Mouse (Mus musculus) WW6 (cell line): ENCODE measurements around the gene Kcnh7.

Source experiments
- DNase-seq: peaks from one replicate; pipeline ENCODE4 v3.0.0-alpha.2; 2013; ENCODE audit warnings: low read depth, low spot score

The Kcnh7 gene

DNA sequence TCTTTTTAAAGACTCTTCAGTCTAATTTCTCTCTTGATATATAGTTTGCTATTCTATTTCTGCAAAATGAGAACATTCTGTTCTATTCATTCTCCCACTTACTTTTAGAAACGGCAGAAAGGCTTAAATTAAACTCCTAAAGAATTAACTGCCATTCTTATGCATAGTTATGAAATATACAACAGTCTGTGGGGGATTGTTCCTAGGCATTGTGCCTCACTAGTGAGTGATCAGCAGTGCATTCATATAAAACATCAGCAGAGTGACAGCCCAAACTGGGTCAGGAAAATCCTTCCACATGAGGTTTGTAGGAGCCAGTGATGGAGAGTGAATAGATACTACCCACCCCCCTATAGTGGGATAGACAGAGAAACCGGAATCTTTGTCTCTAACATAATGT lies 200.2 kb downstream of the Kcnh7 start:
- no peak for DNase-seq

DNA sequence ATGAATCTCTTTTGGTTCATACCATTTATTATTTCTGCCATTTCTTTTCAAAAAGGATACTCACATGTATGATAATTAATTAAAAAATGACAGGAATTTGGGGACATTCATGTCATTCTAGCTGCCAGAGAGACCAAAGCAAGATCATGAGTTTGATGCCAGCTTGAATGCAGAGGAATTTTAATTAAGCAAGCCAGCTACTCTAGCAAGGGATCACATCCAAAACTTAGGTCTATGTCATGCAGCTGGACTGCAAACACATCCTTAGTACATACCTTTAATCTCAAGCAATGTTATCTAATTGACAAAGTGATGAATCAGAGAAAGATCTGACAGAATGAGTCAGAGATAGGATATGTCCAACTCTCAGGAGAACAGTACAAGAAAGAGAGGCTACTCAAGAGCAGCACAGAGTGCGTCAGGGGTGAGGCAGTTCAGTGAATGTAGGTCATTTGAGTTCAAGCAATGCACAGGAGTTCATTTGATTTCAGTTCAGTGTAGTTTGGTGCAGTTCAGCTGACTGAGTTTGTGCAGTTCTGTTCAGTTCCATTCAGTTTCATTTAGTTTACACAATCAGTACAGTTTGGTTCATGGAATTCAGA lies 248.7 kb downstream of the Kcnh7 start:
- DNase-seq: no peak

DNA sequence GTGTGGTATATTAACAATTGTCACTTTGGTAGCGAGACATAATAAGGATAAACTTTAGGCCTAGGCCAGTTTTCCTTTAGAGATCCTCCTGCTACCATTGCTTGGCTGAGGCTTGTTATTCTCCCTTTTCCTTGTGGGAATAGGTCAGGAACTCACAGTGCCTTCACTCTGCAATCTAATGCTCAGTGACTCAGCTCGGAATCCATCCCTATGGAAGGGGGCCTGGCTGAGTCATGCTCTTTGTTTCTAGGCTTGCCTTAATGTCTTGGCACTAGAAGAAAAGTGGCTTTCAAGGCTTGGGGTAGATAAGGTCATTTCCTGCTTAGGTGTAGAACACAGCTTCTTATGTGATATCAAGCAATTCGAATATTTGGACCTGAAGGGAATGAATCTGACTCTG lies 255.6 kb downstream of the Kcnh7 start:
- DNase-seq: no peak

DNA sequence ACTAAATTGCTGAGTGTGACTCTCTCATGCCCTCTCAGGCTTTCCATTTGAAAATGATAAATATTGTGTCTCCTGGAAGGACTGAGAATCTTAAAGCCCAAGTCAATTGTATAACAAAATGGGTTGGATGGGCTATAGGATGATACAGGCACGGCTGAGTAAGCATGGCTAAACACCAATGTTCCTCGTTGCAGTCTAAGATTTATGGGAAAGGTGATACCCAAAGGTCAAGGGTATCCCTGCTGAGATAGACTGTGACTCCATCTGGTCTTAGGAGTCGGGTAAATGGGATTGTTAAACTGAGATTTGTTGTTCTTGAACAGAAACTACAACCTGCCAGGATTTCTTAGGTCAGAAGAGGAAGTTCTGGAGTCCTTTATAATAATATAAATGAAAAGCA lies 256.0 kb downstream of the Kcnh7 start:
- DNase-seq: no peak

DNA sequence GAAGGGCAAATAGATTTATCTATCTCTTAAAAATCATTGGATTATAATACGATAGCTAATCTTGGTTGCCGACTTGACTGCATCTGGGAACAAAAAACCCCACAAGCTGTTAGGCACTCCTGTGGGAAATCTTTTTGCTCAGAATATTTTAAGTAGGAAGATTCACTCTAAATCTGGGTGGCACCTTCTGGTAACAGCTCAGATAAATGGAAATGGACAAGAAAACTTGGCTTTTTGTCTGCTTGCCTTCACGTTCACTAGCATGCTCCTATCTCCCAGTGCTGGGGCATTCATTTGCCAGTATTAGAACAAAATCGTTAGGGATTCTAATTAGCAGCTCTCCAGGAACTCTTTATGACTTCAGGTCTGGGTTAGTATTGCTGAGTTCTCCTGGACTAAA lies 260.3 kb downstream of the Kcnh7 start:
- no peak for DNase-seq

DNA sequence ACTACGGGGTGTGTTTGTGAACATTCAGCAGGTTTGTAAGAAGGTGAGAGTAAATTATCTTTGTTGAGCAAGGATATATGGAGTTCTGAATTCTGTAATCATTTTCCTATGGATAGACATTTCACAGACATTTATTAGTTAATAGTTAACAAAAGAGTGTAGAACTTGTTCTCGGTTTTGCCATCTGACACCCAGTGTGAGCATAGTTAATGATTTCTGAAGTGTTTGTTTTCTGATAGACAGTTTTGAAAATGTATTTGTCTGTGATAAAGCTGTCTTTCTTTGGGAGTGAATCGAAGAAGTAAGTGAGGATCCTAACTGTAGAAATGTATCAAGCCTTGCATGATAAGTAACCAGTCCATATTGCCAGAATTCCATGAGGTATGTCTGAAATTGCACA lies 276.4 kb downstream of the Kcnh7 start:
- no peak for DNase-seq

DNA sequence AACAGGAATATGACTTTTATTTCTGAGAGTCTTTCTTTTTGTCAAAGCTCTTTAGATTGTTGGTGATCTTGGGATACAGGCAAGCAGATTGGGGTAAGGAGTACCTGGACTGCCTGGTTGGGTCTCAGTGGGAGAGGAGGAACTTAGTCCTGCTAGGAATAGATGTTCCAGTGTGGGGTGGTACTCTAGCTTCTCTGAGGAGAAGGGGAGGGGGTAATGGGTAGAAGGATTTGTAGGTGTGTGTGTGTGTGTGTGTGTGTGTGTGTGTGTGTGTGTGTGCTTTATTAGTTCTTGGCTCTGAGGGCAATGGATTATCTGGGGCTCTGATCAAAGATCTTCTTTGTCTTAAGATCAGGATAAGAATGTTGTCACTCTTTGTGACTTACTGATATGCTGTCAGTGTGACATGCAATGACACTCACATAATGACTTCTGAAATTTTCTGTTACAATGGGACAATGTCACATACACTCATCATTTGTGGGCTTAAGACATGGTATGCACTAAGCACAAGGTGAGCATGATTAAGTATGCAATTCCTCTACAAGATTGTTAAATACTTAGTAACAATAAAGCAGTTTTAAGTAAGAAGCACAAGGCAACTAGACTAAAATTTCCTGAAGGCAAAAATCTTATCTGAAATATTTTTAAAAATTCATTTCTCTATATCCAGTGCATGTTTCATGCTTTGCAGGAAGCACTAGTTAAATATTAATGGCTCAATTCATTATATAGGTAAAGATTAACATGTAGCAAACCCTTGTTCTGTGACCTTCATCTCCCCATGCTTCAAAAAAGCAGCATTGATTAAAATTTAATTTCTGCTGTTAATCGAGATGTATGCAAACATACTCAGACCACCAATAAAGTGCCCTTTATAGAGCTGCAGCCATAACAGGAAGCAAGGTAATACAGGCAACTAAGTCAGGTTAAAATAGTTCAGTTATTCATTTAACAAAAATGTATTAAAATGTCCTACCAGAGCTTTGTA lies 281.4 kb downstream of the Kcnh7 start:
- DNase-seq: no peak

DNA sequence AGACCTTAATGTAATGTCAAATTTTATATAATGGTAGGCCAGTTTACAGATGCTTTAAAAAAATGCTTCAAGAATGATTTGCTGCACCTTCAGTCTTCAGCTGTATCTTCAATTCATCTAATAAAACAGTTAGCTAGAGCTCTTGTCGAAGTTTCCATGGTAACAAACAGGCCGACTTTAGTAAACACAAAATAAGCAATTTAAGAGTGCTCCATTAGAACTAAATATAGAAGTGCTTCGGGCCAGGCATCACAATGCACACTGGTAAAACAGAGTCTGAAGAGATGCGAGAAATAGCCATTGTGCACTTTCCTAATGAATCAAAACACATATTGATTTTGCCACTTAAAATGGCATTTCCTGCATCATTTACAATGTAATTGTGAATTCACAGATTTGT lies 305.3 kb downstream of the Kcnh7 start:
- DNase-seq: no peak

DNA sequence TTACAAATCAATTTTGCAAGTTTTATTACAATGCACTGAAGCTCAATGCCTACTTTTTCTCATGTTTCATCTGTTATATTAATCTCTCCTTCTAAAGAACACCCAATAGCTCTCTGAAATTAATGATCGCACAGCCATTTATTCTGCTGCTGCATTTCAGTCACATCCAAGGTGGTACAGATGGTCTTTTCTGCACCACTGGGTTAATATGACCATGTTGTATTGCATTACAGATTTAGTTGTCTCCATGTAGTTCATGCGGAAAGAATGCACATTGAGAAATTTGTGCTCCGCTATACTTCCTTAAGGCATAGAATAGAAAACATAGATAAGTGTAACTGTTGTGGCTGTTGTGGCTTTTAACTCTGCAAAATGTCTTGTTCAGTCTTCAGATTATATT lies 328.7 kb downstream of the Kcnh7 start:
- no peak for DNase-seq

DNA sequence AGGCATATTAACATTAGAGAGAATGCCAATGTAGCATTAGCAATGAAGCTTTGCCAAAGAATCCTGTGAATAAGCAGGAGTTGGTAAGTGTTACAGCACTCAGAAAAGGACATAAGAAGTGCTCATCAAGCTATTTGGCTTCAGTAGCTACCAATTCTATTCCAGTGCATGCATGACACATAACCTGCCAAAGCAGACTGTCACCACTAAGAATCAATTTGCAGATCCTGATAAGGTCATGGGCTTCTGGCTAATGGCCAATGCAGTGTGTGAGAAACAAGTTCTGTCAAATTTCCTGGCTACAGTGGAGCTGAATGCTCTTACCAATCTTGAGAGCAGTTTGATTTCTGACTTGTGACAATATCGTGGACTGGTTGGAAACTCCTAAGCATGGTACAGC lies 341.5 kb downstream of the Kcnh7 start:
- no peak for DNase-seq

DNA sequence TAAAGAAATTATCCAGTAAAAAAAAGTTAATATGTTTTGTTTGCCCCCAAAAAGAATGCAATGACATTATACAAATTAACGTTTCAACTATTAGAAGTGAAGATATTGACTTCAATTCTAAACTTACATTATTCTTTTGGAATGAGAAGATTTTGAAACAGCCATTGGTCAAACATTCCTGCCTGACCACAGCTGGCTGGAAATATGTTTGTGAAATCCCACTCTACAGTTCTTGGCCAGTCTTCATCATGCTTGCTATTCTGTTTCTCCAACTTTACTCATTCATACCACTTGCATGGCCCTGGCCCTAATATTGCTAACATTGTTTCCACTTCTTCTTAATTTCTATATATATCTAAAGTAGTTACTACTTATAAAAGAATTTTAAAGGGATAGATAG lies 349.8 kb downstream of the Kcnh7 start:
- DNase-seq: no peak

DNA sequence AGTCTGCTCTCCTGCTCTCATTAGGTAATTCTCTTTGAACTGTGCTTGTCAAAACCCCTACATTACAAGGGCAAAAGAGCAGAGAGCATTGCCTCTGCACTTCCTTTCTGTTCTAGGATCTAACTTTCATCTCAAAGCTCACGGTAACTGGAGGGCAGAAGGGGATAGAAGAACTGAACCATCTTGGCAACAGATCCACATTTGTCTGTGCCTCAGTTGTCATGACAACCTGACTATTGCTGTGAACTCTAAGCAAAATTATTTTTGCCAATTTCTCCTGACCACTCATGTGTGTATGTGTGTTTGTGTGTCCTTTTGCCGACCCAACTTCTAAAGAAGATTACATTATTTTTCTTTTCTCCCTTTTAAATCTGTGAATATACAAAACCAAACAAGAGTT lies 364.9 kb downstream of the Kcnh7 start:
- DNase-seq: no peak

DNA sequence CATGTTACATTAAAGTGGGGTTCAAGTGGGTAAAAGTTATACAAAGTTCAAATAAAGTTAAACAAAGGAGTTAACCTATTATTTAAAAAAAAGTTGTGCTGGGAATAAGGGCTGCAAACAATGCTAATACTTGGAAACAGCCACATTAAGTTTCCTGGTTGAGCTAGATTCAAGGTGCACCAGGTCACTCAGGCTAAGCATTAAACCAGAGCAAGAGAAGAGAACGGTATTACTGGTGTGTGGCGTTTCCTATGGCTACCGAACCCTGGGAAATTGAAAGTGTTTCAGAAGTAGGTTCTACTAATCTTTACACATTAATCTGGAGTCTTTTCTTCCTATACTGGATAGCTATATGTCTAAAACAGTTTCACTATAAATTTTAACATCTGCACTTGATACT lies 368.1 kb downstream of the Kcnh7 start:
- no peak for DNase-seq

DNA sequence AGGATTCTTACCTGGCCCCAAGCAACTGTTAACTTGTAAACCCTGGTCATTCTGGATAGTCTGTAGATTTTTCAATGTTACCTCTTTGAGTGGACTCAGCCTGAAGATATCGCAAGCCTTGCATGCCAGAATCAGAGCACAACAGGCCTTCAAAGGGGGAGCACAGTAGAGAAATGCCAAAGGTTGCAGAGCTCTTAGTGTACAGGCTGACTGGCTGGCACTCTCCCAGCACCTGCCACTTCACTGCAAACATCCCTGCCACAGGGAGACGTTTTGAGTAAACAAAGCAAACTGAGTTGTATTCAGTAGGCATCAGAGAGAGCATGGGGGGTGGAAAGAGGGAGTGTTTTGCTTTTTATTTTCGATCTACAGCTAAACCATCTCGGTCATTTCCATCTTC lies 375.3 kb downstream of the Kcnh7 start:
- no peak for DNase-seq

DNA sequence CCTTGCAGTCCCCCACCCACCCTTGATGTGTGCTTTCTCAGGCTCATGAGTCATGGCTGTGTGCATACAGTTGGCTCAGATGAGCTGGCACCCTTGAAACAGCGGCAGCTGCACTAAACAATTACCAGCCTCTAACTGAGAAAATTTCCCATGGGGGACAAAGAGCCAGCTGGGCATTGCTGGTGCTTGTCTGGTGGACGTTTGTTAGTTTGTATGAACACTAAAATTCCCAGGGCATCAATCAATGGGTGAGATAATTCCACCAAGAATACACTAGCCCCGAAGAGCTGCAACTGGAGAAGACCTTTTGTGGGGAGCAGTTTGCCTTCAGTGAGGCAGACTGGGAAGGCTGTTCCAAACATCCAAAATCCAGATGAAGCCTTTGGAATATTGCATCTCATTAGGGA lies 376.6 kb downstream of the Kcnh7 start:
- DNase-seq: no peak

DNA sequence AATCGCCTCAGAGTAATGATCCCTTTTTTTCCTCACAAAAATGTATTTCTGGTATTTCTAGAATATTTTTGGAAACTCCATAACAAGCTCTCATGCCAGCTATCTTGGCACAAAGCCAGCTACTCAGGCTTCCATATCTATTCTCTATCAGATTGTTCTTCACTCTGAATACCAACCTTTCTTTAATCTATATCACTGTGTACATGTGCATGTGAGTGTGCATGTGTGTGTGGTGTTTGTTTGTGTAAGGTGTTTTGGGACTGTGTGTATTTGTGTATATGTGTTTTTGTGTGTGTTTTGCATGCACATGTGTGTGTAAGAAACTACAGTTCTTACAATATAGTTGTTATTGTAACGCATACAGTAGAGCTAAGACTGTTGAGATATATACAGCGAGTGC lies 377.2 kb downstream of the Kcnh7 start:
- DNase-seq: no peak

DNA sequence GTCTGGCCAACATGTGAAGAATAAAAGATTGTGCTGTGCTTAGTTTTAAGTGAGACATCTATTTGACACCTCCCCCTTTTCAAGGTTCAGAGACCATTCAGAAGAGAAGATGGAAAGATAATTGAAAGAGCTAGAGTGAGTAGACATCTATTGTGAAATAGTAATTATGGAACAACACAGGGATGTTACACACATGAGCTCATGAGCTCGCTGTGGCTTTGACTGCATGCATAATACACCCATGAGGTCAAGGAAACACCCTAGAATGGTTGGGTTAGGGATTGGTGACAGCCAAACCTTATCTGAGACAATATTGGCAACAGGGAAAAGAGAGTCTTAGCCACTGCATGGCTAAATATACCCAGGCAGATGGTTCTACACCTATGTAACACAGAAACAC lies 380.1 kb downstream of the Kcnh7 start:
- DNase-seq: no peak

DNA sequence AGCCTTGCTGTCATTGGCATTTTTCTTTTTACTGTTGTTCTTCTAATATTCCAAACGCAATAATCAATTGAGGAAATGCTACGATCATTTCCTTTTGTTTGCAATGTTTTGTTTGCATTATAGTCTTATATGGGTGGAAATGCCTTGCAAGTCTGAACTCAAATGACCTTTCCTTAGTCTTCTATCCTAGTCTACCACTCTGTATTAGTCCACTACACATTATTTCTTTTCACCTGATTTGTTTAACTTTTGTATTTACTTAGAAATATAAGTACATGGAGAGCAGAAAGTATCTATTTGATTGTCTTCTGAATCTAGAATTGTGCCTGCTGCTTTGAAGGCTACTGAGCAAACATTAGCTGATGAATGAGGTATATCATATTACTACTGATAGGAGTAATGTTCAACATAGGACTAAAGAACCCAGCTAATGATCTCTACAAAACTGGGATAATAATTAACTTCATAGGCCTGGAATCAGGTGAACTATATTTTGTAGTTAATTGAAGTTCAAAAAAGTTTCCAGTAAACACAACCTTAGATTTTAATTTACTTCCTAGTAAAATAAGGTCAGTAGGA lies 399.5 kb downstream of the Kcnh7 start:
- DNase-seq: no peak

DNA sequence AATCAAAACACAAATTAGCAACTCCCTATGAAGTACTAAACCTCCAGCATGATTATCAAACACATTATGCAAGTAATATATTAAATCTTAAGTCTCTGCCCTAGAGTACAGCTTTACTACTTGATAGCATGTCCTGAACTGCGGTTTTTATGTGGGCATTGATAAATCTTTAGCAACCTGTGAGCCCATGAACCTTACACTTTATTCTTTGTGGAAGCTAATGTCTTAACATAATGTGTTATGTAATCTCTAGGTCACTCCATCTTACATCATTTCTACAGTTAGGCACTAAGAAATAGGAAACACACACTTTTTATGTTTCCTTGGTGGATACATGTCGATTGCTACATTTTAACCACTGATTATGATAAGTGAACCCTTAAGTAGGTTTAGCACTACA lies 437.8 kb downstream of the Kcnh7 start:
- DNase-seq: no peak

DNA sequence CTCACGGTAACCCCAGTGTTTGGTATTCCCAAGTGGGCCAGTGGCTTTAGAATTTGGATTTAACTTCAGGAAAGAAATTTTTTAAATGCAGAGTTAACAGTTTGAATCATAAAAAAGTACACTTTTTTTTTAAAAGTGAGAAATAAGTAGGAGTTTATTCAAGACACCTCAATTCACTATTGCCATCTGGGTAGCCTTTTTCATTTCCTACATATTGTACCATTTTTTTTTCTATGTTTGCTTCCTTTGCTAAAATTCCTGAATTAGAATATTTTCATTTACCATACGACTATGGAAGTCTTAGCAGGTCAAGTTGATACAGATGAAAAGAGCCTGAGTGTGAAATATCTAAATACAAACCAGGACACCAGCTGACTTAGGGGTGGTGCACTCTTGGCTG lies 441.0 kb downstream of the Kcnh7 start:
- no peak for DNase-seq

DNA sequence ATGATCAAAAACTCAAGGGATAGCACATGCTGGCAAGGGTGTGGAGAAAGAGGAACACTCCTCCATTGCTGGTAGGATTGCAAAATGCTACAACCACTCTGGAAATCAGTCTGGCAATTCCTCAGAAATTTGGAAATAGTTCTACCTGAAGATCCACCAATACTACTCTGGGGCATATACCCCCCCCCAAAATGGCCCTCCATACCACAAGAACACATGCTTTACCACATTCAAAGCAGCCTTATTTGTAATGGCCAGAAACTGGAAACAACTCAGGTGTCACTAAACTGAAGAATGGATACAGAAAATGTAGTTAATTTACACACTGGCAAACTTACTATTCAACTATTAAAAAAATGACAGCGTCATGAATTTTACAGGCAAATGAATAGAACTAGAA lies 453.4 kb downstream of the Kcnh7 start:
- no peak for DNase-seq

DNA sequence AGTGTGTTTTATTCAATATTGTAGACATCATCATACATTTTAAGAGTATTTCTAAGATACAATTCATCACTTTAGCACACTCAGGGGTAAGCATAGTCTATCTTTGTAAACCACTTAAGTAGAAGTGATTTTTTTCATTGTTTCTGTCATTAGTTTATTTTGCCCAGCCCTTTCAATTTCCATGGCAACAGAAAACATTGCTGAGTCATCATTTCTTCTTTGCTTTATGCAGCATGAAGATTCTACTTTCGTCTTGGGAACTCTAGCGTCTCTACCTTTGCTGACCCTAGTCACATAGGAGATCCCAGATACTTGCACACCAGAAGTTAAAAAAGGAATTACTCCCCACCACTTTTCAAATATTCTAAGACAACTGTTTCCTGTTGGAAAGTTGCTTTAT lies 456.4 kb downstream of the Kcnh7 start:
- DNase-seq: no peak

DNA sequence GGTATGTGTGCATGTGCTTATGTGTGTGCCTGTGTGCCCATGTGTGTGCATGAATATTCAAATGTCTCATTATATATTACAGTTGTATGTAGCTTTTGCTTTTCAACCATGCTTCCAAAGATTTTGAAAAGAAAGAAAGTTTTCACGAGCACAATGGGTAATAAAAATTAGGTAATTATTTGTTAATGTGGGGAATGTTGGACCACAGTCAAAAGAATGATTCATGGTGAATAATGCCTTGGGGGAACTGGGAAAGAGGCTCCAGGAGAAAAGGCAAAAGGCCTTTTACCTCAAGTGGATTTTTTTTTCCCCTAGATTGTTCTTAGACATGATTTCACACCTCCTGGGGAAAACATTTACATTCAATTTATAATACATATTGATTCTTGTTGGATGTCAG lies 458.1 kb downstream of the Kcnh7 start:
- DNase-seq: no peak
